In genomic region chr1:89191127-89191740, GRCm38 (mm10) we compare ENCODE assay signal across 8 mouse cellular contexts.
DNase-seq lines count a peak whose midpoint lies in the region; ATAC-seq and TF ChIP-seq lines count a peak whose summit lies in the region.
"Had no signal": no experiment of that assay in that cellular context is flagged by ENCODE, and none has a peak within 500 bp of the region (broad histone marks: within the 10 kb centered on the region; RNA-seq: fewer than 3 reads in every experiment).

No protein-coding gene starts in this region.

- H3K27ac ChIP-seq in embryonic facial prominence, embryonic 14.5 days (replicated peaks; ENCODE audit: low read depth, low read length): no peak overlapping the region; the same call in 1 of the 2 replicates
- H3K27ac ChIP-seq in heart, embryonic 16.5 days (ENCODE audit: low read length): peak overlapping the region; percentile 68
- H3K27ac ChIP-seq in testis, adult 2 months (ENCODE audit: control insufficient read depth, insufficient read depth, low read depth, low read length): peak overlapping the region; percentile 77
- H3K27ac ChIP-seq: liver, embryonic 15.5 days had no signal

- H3K9ac ChIP-seq in embryonic facial prominence, embryonic 14.5 days (ENCODE audit: low read depth, low read length): no peak overlapping the region
- no peak overlapping the region for H3K9ac ChIP-seq in heart, embryonic 16.5 days (ENCODE audit: low read length)
- H3K9ac ChIP-seq: liver, embryonic 15.5 days had no signal

- peaks cover 11% of the 10 kb centered on the region for H3K4me1 ChIP-seq in embryonic facial prominence, embryonic 14.5 days (ENCODE audit: control insufficient read depth, insufficient read depth, low read length)
- peaks cover 10% of the 10 kb centered on the region for H3K4me1 ChIP-seq in heart, embryonic 16.5 days (ENCODE audit: control insufficient read depth, insufficient read depth, low read length)
- peaks cover 8% of the 10 kb centered on the region for H3K4me1 ChIP-seq in testis, adult 2 months (ENCODE audit: control insufficient read depth, insufficient read depth, low read length)
- H3K4me1 ChIP-seq: liver, embryonic 15.5 days had no signal

- H3K4me3 ChIP-seq in embryonic facial prominence, embryonic 14.5 days (ENCODE audit: low read depth, low read length): no peak overlapping the region
- no peak overlapping the region for H3K4me3 ChIP-seq in heart, embryonic 16.5 days (ENCODE audit: low read length)
- H3K4me3 ChIP-seq in testis, adult 2 months (ENCODE audit: control insufficient read depth, low read depth, low read length): no peak overlapping the region
- H3K4me3 ChIP-seq: liver, embryonic 15.5 days had no signal

- POLR2A ChIA-PET in Patski (lab: Charles Lee): interaction anchor here (0.7 to 2.1 kb wide), 6 partner anchors 67 to 440 kb away, joined by 3 to 6 read pairs (median 3); partner anchors contain the start of gene Sh3bp4

- H3K9me3 ChIP-seq in embryonic facial prominence, embryonic 14.5 days (ENCODE audit: control insufficient read depth, low read length): no peaks in the 10 kb centered on the region
- H3K9me3 ChIP-seq in heart, embryonic 16.5 days (replicated peaks; ENCODE audit: control insufficient read depth, low read length): no peaks in the 10 kb centered on the region
- H3K9me3 ChIP-seq: liver, embryonic 15.5 days had no signal

- H3K36me3 ChIP-seq in embryonic facial prominence, embryonic 14.5 days (ENCODE audit: control insufficient read depth, insufficient read depth, low read length): no peaks in the 10 kb centered on the region
- H3K36me3 ChIP-seq in heart, embryonic 16.5 days (ENCODE audit: control insufficient read depth, insufficient read depth): no peaks in the 10 kb centered on the region
- no peaks in the 10 kb centered on the region for H3K36me3 ChIP-seq in testis, adult 2 months (ENCODE audit: control insufficient read depth, insufficient read depth, low read length)
- H3K36me3 ChIP-seq: liver, embryonic 15.5 days had no signal

- peak; percentile 65 for DNase-seq in Patski (ENCODE audit: low read depth, low spot score)
- DNase-seq in adrenal gland, postnatal 4 days (ENCODE audit: low spot score in 2 of 2): peak; percentile 49 to 71
- DNase-seq in embryonic facial prominence, embryonic 14.5 days (ENCODE audit: low spot score): peak; percentile 89
- peak; percentile 84 to 91 for DNase-seq in kidney, postnatal 25 days
- DNase-seq in lung, postnatal 36 days: peak; percentile 95

- WGBS in embryonic facial prominence, embryonic 14.5 days: 2% methylated on average over 10 of the region's 11 CpGs
- WGBS in heart, embryonic 16.5 days: 5% methylated on average over 11 of the region's 11 CpGs

- TF ChIP-seq POLR2A in testis, adult 2 months (IDR thresholded peaks at IDR 0.05; ENCODE audit: control insufficient read depth, low read depth, low read length): no peak

- H3K4me2 ChIP-seq in embryonic facial prominence, embryonic 14.5 days (ENCODE audit: low read depth, low read length): no peak overlapping the region
- no peak overlapping the region for H3K4me2 ChIP-seq in heart, embryonic 16.5 days (ENCODE audit: low read depth, low read length)
- H3K4me2 ChIP-seq: liver, embryonic 15.5 days had no signal

- TF ChIP-seq CTCF in Patski (IDR thresholded peaks at IDR 0.05): peak; percentile 98
- TF ChIP-seq CTCF in testis, adult 2 months (IDR thresholded peaks at IDR 0.05; ENCODE audit: control insufficient read depth, insufficient read depth, insufficient replicate concordance, low read depth, low read length): peak; percentile 68; the same call in 1 of the 2 replicates

- CTCF ChIA-PET in Patski (lab: Charles Lee): interaction anchor here (0.7 to 4.9 kb wide), 13 partner anchors 36 to 628 kb away, joined by 3 to 49 read pairs (median 3); no protein-coding TSS in a partner anchor

- H3K27me3 ChIP-seq in Patski: no peaks in the 10 kb centered on the region
- H3K27me3 ChIP-seq in embryonic facial prominence, embryonic 14.5 days (replicated peaks; ENCODE audit: control insufficient read depth, insufficient read depth, low read length): no peaks in the 10 kb centered on the region
- no peaks in the 10 kb centered on the region for H3K27me3 ChIP-seq in heart, embryonic 16.5 days (ENCODE audit: control insufficient read depth, insufficient read depth, low read length)
- no peaks in the 10 kb centered on the region for H3K27me3 ChIP-seq in testis, adult 2 months (ENCODE audit: control insufficient read depth, insufficient read depth, low read length)
- H3K27me3 ChIP-seq: liver, embryonic 15.5 days had no signal

- in situ Hi-C loops in Patski (cut with MboI; ENCODE audit: low pct_unique_long_range_greater_than_20kb): loop anchor here (5.0 to 10.0 kb wide), 8 partner anchors 59 to 836 kb away; partner anchors contain the start of gene Sh3bp4

- peak; percentile 34 for ATAC-seq in Patski
- ATAC-seq in embryonic facial prominence, embryonic 14.5 days (ENCODE audit: low read depth): peak; percentile 71
- ATAC-seq in heart, embryonic 16.5 days (replicated peaks; ENCODE audit: extremely low read depth, insufficient read depth, low FRiP score): peak; percentile 66
